Mouse (Mus musculus): ENCODE data around the gene Pole4. TPM values are rescaled to one million over a fixed set of nuclear protein-coding genes. Genes with fewer than 3 reads are reported as not detected.
"Not testable (repeated sequence)": the region's sequence is repeated elsewhere in the genome, so short reads cannot be mapped to it uniquely, and the experiment has no call there.

The Pole4 gene
- polyA plus RNA-seq, 1 experiment from 2014 or later, result 102 TPM

DNA sequence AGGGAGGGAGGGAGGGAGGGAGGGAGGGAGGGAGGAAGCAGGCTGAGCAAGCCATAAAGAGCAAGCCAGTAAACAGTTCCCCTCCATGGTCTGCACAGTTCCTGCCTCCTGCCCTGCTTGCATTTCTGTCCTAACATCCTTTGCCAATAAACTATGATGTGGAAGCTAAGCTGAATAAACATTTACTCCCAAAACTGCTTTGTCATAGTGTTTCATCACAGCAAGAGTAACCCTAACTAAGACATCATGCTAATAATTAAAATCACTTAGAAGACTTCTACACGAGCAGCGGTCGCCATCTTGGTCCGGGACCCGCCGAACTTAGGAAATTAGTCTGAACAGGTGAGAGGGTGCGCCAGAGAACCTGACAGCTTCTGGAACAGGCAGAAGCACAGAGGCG, 79.8 kb downstream of the Pole4 start:
- DNase-seq (ENCODE audit: low spot score); H3K9me3 ChIP-seq (ENCODE audit: control insufficient read depth, low read length); H3K36me3 ChIP-seq (ENCODE audit: control insufficient read depth, insufficient read depth, low read length); H3K27me3 ChIP-seq (ENCODE audit: control insufficient read depth, insufficient read depth, low read length); H3K9ac ChIP-seq (ENCODE audit: low read length); H3K4me2 ChIP-seq (ENCODE audit: low read depth); H3K27ac ChIP-seq (ENCODE audit: low read depth, low read length); ATAC-seq (ENCODE audit: insufficient read depth, low FRiP score, low TSS enrichment); H3K4me3 ChIP-seq (ENCODE audit: low read depth, low read length); H3K4me1 ChIP-seq (ENCODE audit: control insufficient read depth, insufficient read depth, low read length): not testable (repeated sequence)
- 94% methylated on average over 6 of the region's 8 CpGs for WGBS

DNA sequence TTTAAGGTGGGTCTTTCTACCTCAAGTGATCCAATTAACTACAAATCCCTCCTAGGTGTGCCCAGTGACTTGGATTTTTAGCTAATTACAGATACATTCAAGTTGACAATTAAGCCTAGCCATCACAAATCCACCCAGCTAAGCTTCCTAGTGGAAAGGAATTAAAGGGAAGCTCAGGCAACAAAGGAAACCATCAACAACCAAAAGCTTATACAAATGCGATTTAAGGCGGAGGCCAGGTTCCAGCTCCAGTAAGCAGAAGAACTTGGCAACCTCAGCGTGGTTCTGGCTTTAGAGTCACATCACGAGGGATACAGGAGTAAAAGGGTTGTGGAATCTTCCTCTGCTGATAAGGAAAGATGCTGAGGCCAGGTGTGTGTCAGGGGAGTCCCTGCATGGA, 92.0 kb downstream of the Pole4 start:
- H3K9me3 ChIP-seq (ENCODE audit: control insufficient read depth, low read length), result no peaks in the 10 kb centered on the region
- H3K4me3 ChIP-seq (ENCODE audit: low read depth, low read length), result no peak overlapping the region
- H3K4me2 ChIP-seq (ENCODE audit: low read depth), result no peak overlapping the region
- H3K9ac ChIP-seq (ENCODE audit: low read length), result no peak overlapping the region
- no peaks in the 10 kb centered on the region for H3K36me3 ChIP-seq (ENCODE audit: control insufficient read depth, insufficient read depth, low read length)
- no peaks in the 10 kb centered on the region for H3K4me1 ChIP-seq (ENCODE audit: control insufficient read depth, insufficient read depth, low read length)
- ATAC-seq (ENCODE audit: insufficient read depth, low FRiP score, low TSS enrichment) (no peak), DNase-seq (ENCODE audit: low spot score) (no peak)
- no peaks in the 10 kb centered on the region for H3K27me3 ChIP-seq (ENCODE audit: control insufficient read depth, insufficient read depth, low read length)
- H3K27ac ChIP-seq (ENCODE audit: low read depth, low read length), result no peak overlapping the region
- WGBS, result 79% methylated on average over 4 of the region's 4 CpGs

GRCm38 (mm10) chr6:82611049-82611448, 94.1 kb downstream of the Pole4 start:
- no peaks in the 10 kb centered on the region for H3K4me1 ChIP-seq (ENCODE audit: control insufficient read depth, insufficient read depth, low read length)
- H3K4me2 ChIP-seq (ENCODE audit: low read depth), result no peak overlapping the region
- WGBS, result 87% methylated on average over 9 of the region's 9 CpGs
- no peaks in the 10 kb centered on the region for H3K36me3 ChIP-seq (ENCODE audit: control insufficient read depth, insufficient read depth, low read length)
- no peak overlapping the region for H3K4me3 ChIP-seq (ENCODE audit: low read depth, low read length)
- ATAC-seq (ENCODE audit: insufficient read depth, low FRiP score, low TSS enrichment) (no peak), DNase-seq (ENCODE audit: low spot score) (no peak)
- no peaks in the 10 kb centered on the region for H3K27me3 ChIP-seq (ENCODE audit: control insufficient read depth, insufficient read depth, low read length)
- no peak overlapping the region for H3K27ac ChIP-seq (ENCODE audit: low read depth, low read length)
- H3K9ac ChIP-seq (ENCODE audit: low read length), result no peak overlapping the region
- no peaks in the 10 kb centered on the region for H3K9me3 ChIP-seq (ENCODE audit: control insufficient read depth, low read length)

- no peaks in the 10 kb centered on the region for H3K27me3 ChIP-seq (ENCODE audit: control insufficient read depth, insufficient read depth, low read length)
- WGBS, result 72% methylated on average over 7 of the region's 7 CpGs
- H3K4me2 ChIP-seq (ENCODE audit: low read depth), result no peak overlapping the region
- H3K36me3 ChIP-seq (ENCODE audit: control insufficient read depth, insufficient read depth, low read length), result no peaks in the 10 kb centered on the region
- no peak overlapping the region for H3K27ac ChIP-seq (ENCODE audit: low read depth, low read length)
- H3K4me1 ChIP-seq (ENCODE audit: control insufficient read depth, insufficient read depth, low read length), result no peaks in the 10 kb centered on the region
- no peak overlapping the region for H3K4me3 ChIP-seq (ENCODE audit: low read depth, low read length)
- no peaks in the 10 kb centered on the region for H3K9me3 ChIP-seq (ENCODE audit: control insufficient read depth, low read length)
- H3K9ac ChIP-seq (ENCODE audit: low read length), result no peak overlapping the region
- DNase-seq (ENCODE audit: low spot score) (no peak), ATAC-seq (ENCODE audit: insufficient read depth, low FRiP score, low TSS enrichment) (no peak)
These were observed 95.7 kb downstream of the Pole4 start for GRCm38 (mm10) chr6:82609339-82609926.

GRCm38 (mm10) chr6:82608756-82609155, 96.4 kb downstream of the Pole4 start:
- DNase-seq (ENCODE audit: low spot score) (no peak), ATAC-seq (ENCODE audit: insufficient read depth, low FRiP score, low TSS enrichment) (no peak)
- no peak overlapping the region for H3K4me2 ChIP-seq (ENCODE audit: low read depth)
- H3K27ac ChIP-seq (ENCODE audit: low read depth, low read length), result no peak overlapping the region
- no peaks in the 10 kb centered on the region for H3K36me3 ChIP-seq (ENCODE audit: control insufficient read depth, insufficient read depth, low read length)
- no peak overlapping the region for H3K9ac ChIP-seq (ENCODE audit: low read length)
- H3K4me1 ChIP-seq (ENCODE audit: control insufficient read depth, insufficient read depth, low read length), result no peaks in the 10 kb centered on the region
- 96% methylated on average over 4 of the region's 4 CpGs for WGBS
- no peaks in the 10 kb centered on the region for H3K27me3 ChIP-seq (ENCODE audit: control insufficient read depth, insufficient read depth, low read length)
- no peak overlapping the region for H3K4me3 ChIP-seq (ENCODE audit: low read depth, low read length)
- H3K9me3 ChIP-seq (ENCODE audit: control insufficient read depth, low read length), result no peaks in the 10 kb centered on the region

- no peaks in the 10 kb centered on the region for H3K36me3 ChIP-seq (ENCODE audit: control insufficient read depth, insufficient read depth, low read length)
- H3K9ac ChIP-seq (ENCODE audit: low read length), result no peak overlapping the region
- H3K4me3 ChIP-seq (ENCODE audit: low read depth, low read length), result no peak overlapping the region
- H3K9me3 ChIP-seq (ENCODE audit: control insufficient read depth, low read length), result no peaks in the 10 kb centered on the region
- H3K27ac ChIP-seq (ENCODE audit: low read depth, low read length), result no peak overlapping the region
- WGBS, result 75% methylated on average over 8 of the region's 8 CpGs
- no peak overlapping the region for H3K4me2 ChIP-seq (ENCODE audit: low read depth)
- DNase-seq (ENCODE audit: low spot score) (no peak), ATAC-seq (ENCODE audit: insufficient read depth, low FRiP score, low TSS enrichment) (no peak)
- H3K27me3 ChIP-seq (ENCODE audit: control insufficient read depth, insufficient read depth, low read length), result no peaks in the 10 kb centered on the region
- no peaks in the 10 kb centered on the region for H3K4me1 ChIP-seq (ENCODE audit: control insufficient read depth, insufficient read depth, low read length)
These were observed 100.4 kb downstream of the Pole4 start for GRCm38 (mm10) chr6:82604791-82605190.

DNA sequence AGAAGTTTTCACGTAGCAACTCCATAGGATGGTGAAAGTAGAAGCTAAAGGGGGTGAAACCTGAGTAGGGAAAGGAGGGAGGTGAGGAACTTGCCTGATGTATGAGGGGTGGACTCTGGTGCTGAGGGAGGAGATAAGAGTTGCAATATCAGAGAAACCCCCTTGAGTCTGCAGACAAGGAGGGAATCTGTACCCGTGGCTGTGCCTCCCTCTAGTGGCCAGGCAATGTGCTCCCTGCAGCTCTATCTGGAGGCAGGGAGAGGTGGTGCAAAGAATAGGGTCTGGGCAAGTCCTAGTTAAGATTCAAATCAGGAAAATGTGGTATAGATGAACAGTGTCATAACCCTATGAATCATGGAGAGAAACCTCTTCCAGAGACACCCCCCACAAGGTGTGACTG, 101.5 kb downstream of the Pole4 start:
- no peaks in the 10 kb centered on the region for H3K4me1 ChIP-seq (ENCODE audit: control insufficient read depth, insufficient read depth, low read length)
- H3K9me3 ChIP-seq (ENCODE audit: control insufficient read depth, low read length), result no peaks in the 10 kb centered on the region
- H3K4me2 ChIP-seq (ENCODE audit: low read depth), result no peak overlapping the region
- ATAC-seq (ENCODE audit: insufficient read depth, low FRiP score, low TSS enrichment), result no peak
- no peaks in the 10 kb centered on the region for H3K36me3 ChIP-seq (ENCODE audit: control insufficient read depth, insufficient read depth, low read length)
- no peak overlapping the region for H3K9ac ChIP-seq (ENCODE audit: low read length)
- DNase-seq (ENCODE audit: low spot score), result peak; percentile 16
- 48% methylated on average over 2 of the region's 2 CpGs for WGBS
- H3K4me3 ChIP-seq (ENCODE audit: low read depth, low read length), result no peak overlapping the region
- H3K27ac ChIP-seq (ENCODE audit: low read depth, low read length), result no peak overlapping the region
- H3K27me3 ChIP-seq (ENCODE audit: control insufficient read depth, insufficient read depth, low read length), result no peaks in the 10 kb centered on the region

- H3K9me3 ChIP-seq (ENCODE audit: control insufficient read depth, low read length), result no peaks in the 10 kb centered on the region
- no peaks in the 10 kb centered on the region for H3K4me1 ChIP-seq (ENCODE audit: control insufficient read depth, insufficient read depth, low read length)
- WGBS, result 88% methylated on average over 9 of the region's 9 CpGs
- no peak overlapping the region for H3K27ac ChIP-seq (ENCODE audit: low read depth, low read length)
- H3K4me3 ChIP-seq (ENCODE audit: low read depth, low read length), result no peak overlapping the region
- ATAC-seq (ENCODE audit: insufficient read depth, low FRiP score, low TSS enrichment) (no peak), DNase-seq (ENCODE audit: low spot score) (no peak)
- no peak overlapping the region for H3K9ac ChIP-seq (ENCODE audit: low read length)
- no peaks in the 10 kb centered on the region for H3K36me3 ChIP-seq (ENCODE audit: control insufficient read depth, insufficient read depth, low read length)
- H3K27me3 ChIP-seq (ENCODE audit: control insufficient read depth, insufficient read depth, low read length), result no peaks in the 10 kb centered on the region
- H3K4me2 ChIP-seq (ENCODE audit: low read depth), result no peak overlapping the region
These were observed 101.9 kb downstream of the Pole4 start for GRCm38 (mm10) chr6:82603228-82603627.

GRCm38 (mm10) chr6:82595461-82596090, 109.6 kb downstream of the Pole4 start:
- DNase-seq (ENCODE audit: low spot score) (no peak), ATAC-seq (ENCODE audit: insufficient read depth, low FRiP score, low TSS enrichment) (no peak)
- H3K27me3 ChIP-seq (ENCODE audit: control insufficient read depth, insufficient read depth, low read length), result no peaks in the 10 kb centered on the region
- 77% methylated on average over 8 of the region's 8 CpGs for WGBS
- H3K9ac ChIP-seq (ENCODE audit: low read length), result no peak overlapping the region
- no peak overlapping the region for H3K27ac ChIP-seq (ENCODE audit: low read depth, low read length)
- no peaks in the 10 kb centered on the region for H3K9me3 ChIP-seq (ENCODE audit: control insufficient read depth, low read length)
- no peak overlapping the region for H3K4me3 ChIP-seq (ENCODE audit: low read depth, low read length)
- no peaks in the 10 kb centered on the region for H3K4me1 ChIP-seq (ENCODE audit: control insufficient read depth, insufficient read depth, low read length)
- H3K4me2 ChIP-seq (ENCODE audit: low read depth), result no peak overlapping the region
- no peaks in the 10 kb centered on the region for H3K36me3 ChIP-seq (ENCODE audit: control insufficient read depth, insufficient read depth, low read length)
